Mouse (Mus musculus) right cerebral cortex, postnatal 36 days (tissue): Measurements from ENCODE around the gene Wfikkn2.

ENCODE experiments used
- DNase-seq, 2 experiments: peaks; one replicate each; pipeline ENCODE4 v3.0.0; 2022; ENCODE audit warnings: low spot score in 2 of 2, mixed read lengths in 1 of 2

The Wfikkn2 gene

DNA sequence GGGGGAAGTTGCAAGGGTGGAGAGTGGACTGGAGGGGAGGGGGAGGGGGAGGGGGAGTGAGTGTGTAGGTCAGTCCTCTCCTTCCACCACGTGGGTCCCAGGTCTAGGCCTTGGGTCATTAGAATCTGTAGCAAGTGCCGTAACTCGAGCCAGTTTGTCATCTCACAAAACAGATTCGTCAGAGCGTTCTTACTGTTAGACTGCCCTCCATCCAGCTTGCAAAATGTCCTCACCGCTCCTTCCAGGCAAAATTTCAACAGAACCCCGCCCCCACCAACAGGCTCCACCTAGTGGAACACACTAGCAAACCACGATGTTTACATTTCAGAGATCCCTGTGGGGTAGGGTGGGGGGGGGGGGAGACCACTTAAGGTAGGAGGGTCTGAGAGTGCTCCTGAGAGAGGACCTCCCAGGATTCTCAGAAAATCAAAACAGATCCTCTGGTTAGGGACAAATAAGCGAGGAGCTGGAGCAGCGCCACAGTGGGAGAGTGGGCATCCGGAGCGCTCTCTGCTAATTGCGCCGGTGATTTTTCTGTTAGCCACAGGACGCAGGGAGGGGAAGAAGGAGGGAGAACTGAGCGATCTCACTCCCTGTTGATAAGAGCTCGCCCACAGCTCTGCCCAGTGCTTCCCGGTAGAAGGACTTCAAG is 19.5 kb upstream of the Wfikkn2 start:
- peak in 1 of 2 experiments; percentile 22 for DNase-seq

DNA sequence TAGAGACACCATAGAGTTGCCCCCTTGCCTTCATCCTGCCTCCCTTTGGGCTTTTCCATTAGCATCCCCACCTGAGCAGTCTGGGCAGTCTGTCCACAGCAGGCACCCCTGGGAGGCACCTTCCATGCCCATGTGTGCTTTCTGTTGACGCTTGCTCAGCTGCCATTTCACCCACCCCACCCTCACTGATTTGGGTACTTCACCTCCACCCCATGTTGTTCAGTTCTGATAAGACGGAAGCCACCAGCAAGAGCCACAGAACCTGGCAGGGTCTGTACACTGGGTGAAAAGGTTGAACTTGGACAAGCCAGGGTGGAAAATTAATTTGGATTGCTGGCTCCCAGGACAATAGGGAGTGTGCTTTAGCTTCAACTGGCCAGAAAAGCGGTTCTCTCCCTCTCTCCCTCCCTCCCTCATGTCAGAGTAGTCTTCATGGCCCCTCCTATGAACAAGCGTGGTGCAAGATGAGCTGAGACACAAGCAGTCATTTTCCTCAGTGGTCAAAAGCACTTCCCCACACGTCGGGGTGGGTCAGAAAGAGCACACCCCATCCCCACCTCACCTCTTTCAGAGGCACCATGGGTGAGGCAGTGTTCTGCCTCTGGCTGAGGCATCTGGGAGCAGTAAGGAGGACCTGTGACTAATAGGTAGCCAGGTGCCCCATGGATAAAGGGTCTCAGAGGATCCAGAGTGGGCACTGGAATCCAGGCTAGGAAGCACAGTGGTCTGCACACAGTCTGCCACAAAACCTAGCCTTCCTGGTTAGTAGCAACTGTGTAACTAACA is 16.0 kb upstream of the Wfikkn2 start:
- no peak for DNase-seq

DNA sequence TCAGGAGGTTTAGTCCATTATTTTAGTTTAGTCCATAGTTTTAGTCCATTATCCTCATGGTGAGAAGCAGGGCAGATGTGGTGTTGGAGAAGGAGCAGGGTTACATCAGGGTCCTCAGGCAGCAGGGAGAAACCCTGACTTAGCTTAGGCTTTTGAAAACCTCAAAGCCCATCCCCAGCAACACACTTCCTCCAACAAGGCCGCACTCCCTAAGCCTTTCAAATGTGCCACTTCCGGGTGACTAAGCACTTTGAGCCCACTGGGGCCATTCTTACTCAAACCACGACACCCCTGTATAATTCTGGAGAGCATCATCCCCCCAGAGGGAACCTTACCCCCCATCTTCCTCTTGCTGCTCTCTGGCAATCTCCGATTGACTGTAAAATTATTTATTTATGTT is 14.0 kb upstream of the Wfikkn2 start:
- no peak for DNase-seq

DNA sequence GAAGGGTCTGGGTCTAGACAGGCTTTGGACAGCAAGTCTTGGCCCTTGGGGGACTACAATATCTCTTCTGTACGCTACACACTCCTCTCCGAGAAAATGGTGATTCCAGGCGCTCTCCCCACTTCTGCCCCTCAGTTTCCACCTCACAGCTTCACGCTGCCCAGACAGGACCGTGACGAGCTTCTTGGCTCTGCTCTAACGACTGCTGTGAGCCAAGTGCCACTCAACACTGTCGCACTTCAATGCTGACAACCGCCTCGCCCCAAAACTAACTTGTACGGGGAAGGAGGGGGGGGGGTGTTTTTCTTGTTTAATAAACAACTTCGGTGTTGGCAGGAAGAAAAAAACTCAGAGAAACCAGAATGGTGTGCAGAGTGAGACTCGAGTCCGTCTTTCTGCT is 12.2 kb upstream of the Wfikkn2 start:
- no peak for DNase-seq

DNA sequence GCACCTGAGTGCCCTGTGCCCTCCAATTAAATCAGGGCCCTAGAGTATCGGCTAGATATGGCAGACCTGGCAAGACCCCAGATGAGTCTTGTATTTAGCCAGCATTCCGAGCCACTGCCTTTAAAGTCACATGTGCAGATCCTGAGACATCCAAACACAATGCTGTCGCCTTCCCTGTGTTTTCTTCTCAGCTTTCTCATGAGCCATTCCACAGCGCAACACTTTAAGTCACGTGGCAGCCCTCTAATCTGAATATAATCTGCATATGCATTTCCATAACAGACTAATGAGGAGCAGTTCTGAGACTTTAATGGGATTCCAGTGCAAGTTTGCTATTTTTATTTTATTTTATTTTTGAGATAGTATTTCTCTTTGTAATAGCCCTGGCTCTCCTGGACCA is 9.9 kb upstream of the Wfikkn2 start:
- no peak for DNase-seq

DNA sequence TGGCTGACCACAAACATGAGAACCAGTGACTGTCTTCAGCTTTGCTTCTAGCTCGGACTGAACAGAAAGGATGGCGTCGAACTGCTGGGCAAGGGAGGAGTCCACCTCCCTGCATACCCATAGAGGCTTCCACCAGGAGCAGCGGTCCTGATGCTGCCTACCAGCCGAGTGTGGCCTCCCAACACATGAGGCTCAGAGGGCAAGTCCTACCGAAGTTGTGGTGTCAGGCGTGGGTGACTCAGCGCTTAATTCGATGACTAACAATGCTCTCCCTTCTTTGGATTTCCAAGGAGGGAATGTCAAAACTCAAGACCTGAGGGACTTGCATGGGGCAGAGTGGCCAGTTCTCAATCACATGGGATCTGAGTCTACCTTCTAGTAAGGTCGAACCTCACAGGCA is 7.9 kb upstream of the Wfikkn2 start:
- no peak for DNase-seq

DNA sequence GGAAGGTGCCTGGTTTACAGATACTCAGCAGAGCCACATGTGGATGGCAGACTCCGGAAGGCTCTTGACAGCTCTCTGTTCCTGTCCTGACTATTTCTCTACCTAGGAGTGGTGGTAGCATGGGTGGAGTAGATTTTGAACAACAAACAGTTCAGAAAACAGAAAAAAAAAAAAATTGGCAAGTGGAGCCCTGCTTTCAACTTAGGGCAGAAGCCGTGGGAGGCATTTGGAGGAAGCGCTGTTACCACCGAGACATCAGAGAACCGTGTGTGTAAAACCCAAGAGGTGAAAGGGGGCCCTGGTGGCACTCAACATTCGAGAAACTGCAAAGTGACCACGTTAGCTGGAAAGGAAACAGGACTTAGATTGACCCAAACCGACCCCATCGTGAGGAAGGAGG is 7.4 kb upstream of the Wfikkn2 start:
- DNase-seq = no peak

DNA sequence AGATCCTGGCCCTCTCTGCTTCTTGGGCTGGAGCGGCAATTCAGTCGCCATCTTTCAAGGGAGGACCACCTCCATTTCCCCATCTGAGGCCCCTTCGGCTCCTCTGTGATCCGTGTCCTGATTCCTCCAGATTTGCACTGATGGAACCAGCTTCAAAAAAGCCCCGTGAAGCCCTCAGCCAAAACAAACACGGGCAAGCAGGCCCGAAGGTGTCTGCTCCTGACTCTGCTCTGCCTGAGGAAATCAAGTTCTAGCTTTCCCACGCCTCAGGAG is 920 bp upstream of the Wfikkn2 start:
- no peak for DNase-seq

DNA sequence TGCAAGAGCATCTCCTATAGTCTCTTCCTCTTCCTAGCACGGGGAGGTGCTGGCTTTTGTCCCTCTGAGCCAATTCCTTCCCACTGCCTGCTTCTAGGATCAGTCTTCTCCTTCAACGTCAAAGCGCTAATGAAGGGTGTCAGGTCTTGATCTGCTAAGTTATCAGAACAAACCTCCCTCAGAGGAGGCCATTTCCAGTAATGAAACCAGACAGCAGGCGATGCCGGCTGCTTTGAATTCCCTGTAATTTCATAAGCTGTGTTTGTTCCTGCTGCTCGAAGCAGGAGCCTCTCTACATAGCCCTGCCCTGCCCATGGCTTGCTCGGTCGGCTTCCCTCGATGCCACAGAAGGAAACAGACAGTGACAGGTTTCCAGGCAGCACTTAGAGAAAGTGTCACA is 1.4 kb downstream of the Wfikkn2 start:
- DNase-seq = no peak

DNA sequence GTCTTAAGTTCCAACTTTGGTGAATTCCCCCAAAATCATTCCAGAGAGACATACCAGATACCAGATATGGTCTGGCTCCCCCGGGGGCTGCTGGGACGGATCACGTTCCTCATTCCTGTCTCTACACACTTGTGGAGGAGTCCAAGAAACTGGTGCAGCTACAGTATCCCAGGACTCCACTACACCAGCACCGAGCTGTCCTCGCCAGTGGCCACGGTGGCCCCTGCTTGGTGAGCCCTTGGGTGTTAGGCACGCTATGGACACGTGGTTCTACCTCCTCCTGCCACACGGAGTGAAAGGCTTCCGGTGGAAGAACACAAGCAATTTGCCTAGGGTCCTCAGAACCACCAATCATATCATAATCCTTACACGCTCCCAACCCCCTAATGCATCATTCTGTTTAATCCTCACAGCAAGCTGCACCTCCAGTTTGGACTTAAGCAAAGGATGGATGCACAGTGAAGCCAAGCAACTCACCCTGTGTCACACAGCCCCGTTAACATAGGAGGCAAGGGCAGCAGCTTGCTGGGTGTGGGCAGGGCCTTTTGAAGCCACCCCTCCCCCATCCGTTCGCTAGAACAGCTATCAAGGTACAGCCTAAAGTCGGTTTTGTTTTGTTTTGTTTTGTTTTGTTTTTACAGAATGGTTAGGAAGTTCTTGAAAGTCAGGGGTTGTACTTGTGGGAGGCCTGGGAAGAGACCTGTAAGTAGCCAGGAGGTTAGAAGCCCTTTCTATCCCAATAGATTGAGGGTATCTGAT is 2.2 kb downstream of the Wfikkn2 start:
- DNase-seq = no peak

DNA sequence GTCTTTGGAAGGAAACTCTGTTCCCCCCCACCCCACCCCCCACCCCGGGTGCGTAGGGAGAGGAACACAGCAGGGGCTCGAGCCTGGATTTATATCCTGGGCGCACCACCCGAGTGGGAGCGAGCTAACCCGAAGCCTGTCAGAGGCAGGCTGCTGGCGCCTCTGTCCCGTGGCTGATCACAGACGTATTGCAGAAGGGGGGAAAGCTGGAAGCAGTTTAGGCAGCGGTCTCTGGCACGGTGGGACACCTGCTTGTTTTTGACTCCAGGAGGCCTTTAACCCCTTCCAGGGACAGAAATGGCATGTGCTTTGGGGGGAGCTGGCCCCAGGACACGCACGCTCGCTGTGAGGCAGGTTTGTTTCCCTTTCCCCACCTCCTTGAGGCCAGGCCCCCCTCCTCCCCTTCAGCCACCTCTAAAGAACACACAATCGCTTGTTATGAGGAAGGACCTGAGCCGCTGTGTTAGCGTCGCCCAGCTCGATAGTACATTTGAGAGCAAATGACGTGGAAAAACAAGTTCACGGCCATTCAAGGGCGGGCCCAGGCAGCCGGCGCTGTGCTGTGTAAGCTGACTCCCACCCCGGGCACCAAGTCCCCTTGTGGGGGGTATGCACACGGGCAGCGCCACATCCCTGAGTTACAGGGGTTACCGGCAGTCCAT is 2.9 kb downstream of the Wfikkn2 start:
- DNase-seq = no peak

DNA sequence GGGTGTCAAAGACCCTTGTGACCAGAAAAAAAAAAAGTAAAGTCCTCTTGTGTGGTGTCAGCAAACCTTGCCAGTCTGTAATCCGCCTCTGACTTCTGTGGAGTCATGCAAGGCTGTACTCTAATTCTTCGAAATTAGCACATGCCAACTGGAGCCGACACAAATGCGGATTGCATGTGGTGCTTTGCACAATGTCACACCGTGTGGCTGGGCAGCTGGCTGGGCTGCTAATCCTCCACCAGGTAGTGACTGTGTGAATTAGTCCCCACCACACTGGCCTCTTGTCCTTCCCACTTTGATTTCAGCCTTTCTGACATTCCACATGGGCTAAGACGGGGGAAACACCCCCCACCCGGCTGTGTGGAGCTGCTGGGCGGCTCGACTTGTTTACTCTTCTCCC is 6.1 kb downstream of the Wfikkn2 start:
- DNase-seq = no peak

DNA sequence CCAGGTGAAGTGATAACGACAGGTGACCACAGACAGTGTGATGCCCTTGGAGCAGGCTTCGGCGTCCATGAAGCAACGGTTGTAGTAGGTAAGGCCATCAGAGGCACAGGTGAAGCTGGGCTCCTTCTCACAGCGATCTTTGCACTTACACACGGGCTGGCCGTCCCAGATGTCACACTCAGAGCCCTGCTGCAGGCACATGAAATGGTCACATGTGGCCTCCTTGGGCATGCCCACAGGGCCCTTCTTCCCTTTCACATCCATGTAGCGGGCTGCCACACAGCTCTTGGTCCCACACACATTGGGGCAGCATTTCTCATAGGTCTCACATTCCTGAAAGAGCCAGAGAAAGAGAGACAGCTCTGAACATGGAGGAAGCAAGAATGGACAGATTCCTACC is 7.0 kb downstream of the Wfikkn2 start:
- no peak for DNase-seq

DNA sequence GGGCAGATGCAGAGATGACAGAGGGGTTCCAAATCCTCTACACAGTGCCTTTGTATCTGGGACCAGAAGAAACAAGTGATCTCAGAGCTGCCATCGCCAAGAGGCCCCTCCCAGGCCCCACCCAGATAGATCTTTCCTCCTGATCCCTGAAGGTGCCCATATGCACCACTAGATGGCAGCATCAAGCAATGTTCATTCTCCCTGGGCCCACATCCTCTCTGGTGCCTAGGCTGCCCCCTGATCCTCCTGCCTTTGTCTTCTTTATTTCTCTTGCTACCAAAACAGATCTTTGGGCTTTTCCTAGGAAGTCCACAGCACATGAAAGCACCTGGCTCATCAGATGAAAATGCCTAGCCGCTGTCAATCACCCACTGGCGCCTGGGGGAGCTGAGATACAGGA is 9.7 kb downstream of the Wfikkn2 start:
- peak; percentile 53 to 65 for DNase-seq

DNA sequence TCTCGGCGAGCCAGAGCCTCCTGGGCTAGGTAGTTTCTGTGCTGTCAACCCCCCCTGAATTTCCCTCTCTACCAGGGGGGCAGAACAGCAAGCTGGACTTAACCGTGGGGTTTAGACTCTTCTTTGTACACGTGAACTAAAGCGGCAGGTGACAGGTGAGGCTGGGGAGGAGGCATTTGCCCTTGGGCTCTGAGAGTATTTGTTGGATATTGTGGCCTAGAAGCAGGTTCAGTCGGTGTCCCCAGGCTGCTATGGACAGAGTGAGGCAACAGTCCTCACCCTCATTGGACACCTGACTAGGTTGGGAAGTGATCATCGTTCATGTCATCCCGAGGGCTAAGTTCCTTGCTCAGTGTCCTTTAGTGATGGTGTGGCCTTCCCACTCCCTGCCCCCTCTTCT is 10.9 kb downstream of the Wfikkn2 start:
- DNase-seq = no peak

DNA sequence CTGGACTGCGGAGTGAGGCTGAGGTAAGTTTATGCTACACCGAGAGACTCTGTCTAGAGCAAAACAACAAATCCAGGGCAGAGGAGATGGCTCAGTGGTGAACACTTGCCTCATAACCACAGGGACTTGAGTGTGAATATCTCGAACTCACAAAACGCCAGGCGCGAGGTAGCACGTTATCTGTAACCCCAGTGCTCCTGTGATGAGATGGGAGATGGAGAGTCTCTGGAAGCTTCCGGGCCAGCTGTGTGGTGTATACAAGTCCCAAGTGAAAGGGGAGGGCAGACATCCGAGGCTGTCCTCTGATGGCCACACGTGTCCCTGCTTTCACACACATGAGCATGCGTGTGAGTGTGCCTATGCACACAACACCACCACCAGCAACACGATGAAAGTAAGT is 11.4 kb downstream of the Wfikkn2 start:
- DNase-seq = no peak

DNA sequence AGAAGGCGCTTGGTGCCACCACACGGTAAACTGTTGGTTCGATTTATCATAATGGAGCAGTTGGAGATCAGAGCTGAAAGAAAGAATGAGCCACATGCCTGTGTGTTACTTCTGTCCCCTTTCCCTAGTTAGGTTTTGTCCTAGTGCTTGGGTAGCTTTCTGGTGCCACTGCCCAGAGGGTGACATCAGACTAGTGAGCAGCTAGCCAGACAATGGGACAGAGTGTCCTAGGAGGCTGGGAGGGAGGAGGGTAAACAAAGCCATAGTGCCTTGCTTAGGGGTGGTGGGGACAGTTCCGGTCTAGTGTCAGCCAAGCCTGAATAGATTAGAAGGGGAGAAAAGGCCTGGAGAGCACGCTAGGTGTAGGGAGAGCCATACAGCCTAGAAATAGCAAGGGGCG is 12.4 kb downstream of the Wfikkn2 start:
- no peak for DNase-seq

DNA sequence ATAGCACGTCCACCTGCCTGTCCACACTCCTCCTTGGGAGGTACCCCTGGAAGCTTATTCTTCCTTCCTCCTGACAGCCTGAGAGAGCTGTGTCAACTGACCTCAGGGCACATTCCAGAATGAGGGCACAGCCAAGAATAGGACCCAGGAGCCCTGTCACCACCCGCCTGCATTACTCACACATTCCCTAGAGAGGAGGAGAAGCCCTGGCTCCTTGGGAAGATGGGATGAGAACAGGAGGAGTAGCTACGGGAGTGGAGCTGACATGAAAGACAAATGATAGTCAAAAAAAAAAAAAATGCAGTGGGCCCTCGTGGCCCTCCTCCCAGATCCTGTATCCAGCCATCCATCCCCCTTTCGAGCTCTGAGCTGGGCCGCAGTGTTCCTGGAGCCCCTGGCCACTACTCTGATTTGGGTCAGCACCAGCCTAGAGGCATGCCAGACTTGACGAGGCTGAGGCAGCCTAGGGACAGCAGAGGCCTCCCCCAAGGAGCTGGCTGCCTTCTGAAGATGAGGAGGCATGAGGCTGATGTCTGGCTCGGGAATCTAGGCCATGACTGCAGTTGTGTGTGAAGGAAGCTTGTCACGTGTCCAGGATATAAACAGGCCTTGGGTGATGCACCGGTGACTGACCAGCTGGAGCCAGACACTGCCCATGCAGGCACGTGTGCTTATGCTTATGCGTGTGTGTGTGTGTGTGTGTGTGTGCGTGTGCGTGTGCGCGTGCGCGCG is 13.8 kb downstream of the Wfikkn2 start:
- DNase-seq = peak in 1 of 2 experiments; percentile 57

DNA sequence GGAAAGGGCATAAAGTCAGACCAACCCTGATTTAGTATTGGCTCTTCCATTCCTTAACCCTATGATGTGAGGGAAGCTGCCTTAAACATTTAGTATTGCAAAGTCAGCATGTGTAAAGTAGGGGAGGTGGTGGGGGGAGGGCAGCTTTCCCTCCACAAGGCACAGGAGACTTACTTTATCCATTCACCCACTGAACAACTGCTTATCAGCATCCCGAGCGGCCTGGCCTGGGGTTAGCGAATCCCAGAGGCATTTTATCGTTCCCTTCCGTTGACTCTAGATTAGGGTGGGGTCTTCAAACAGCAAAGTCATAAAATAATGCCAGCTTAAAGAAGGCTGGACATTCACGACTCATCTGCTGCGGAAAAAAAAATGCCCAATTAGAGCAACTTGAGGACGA is 15.6 kb downstream of the Wfikkn2 start:
- no peak for DNase-seq

DNA sequence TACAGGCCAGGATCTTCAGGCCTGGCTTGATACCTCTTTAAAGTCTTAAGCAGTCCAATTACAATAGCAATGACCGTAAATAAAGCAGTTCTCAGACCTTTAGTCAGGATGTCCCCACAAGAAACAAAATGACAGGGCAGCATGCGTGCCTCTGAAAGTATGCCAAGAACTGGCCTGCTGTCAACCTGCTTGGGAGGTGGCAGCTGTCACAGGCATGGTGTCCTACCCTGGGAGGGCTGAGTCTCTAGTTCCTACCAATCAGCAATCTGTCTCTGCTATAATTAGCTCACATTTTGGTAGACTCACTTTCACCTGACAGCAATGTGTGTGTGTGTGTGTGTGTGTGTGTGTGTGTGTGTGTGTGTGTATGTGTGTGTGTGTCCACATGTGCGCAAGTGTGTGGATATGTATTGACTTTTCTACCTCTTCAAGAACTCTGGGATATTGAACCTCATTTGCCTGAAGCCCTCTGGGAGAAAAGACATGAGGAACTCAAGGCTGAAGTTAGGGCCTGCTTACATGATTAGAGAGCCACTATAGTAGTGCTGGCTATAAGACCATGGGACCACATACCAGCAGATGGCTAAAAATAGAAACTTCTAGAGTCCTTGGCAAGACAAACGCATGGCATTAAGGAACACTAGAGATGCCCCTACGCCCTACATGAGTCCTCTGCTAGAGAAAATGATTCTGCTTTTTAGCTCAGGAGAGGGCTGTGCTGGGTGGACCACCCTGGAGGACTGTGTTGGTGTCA is 16.4 kb downstream of the Wfikkn2 start:
- no peak for DNase-seq

DNA sequence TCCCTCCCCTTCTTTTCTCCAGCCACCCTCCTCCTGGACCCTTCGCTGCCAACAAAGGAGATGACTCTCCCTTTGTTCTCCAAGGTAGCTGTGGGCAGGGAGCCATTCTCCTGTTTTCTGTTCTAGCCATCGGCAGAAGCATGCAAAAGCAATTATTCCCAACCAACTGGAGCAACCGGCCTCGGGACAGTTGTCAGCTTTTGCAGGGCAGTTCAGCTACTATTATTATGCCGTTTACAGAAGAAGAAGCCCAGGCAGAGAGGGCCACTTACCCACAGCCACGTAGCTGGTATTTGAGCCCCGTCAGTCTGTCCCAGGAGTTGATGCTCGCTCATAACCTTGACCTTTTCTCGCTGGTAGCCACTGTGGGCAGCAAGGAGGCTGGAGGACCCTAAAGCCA is 17.4 kb downstream of the Wfikkn2 start:
- no peak for DNase-seq
